ENCODE assay signal across 9 mouse cellular contexts in genomic region chr17:8799914-8800420, GRCm38 (mm10).
DNase-seq lines count a peak whose midpoint lies in the region; ATAC-seq and TF ChIP-seq lines count a peak whose summit lies in the region.
"Had no signal": no experiment of that assay in that cellular context is flagged by ENCODE, and none has a peak within 500 bp of the region (broad histone marks: within the 10 kb centered on the region; RNA-seq: fewer than 3 reads in every experiment).

No protein-coding gene starts in this region.

- no peaks in the 10 kb centered on the region for H3K36me3 ChIP-seq in liver, embryonic 11.5 days (ENCODE audit: control insufficient read depth, insufficient read depth, low read length)
- H3K36me3 ChIP-seq in forebrain, postnatal 0 days (ENCODE audit: insufficient read depth): no peaks in the 10 kb centered on the region
- no peaks in the 10 kb centered on the region for H3K36me3 ChIP-seq in liver, embryonic 12.5 days
- H3K36me3 ChIP-seq: G1E had no signal

- no peak for TF ChIP-seq CTCF in forebrain, postnatal 0 days (IDR thresholded peaks at IDR 0.05; ENCODE audit: low read depth)

- ATAC-seq in liver, embryonic 11.5 days (replicated peaks; ENCODE audit: low FRiP score): no peak
- no peak for ATAC-seq in forebrain, postnatal 0 days
- no peak for ATAC-seq in liver, embryonic 12.5 days

- peak overlapping the region; percentile 78 for H3K4me2 ChIP-seq in liver, embryonic 11.5 days
- H3K4me2 ChIP-seq in forebrain, postnatal 0 days (ENCODE audit: low read depth): peak overlapping the region; percentile 91
- H3K4me2 ChIP-seq in liver, embryonic 12.5 days: peak overlapping the region; percentile 74; the same call in 1 of the 2 replicates

- intact Hi-C loops in left cerebral cortex, postnatal 25 days (cut with DNase I): loop anchor here (5.0 kb wide), 1 partner anchor 178 kb away; no protein-coding TSS in a partner anchor

- no peaks in the 10 kb centered on the region for H3K9me3 ChIP-seq in liver, embryonic 11.5 days (ENCODE audit: control insufficient read depth, low read length)
- H3K9me3 ChIP-seq in forebrain, postnatal 0 days (ENCODE audit: low read length): no peaks in the 10 kb centered on the region
- no peaks in the 10 kb centered on the region for H3K9me3 ChIP-seq in liver, embryonic 12.5 days (replicated peaks)

- DNase-seq in liver, embryonic 11.5 days (ENCODE audit: low spot score): no peak
- DNase-seq in liver: no peak
- DNase-seq in forebrain, postnatal 0 days: peak; percentile 46
- DNase-seq in thymus, postnatal 14 days: peak; percentile 39
- DNase-seq in left cerebral cortex, postnatal 25 days (ENCODE audit: low spot score in 2 of 2): no peak
- no peak for DNase-seq in layer of hippocampus, adult 18-20 months (ENCODE audit: low spot score in 2 of 2)
- no peak for DNase-seq in adrenal gland, postnatal 4 days (ENCODE audit: low spot score in 2 of 2)

- H3K4me1 ChIP-seq in liver, embryonic 11.5 days (replicated peaks; ENCODE audit: control insufficient read depth, insufficient read depth, low read length): peaks cover 5% of the 10 kb centered on the region; the same call in 1 of the 2 replicates
- peaks cover 10% of the 10 kb centered on the region; the same call in 1 of the 2 replicates for H3K4me1 ChIP-seq in forebrain, postnatal 0 days (ENCODE audit: insufficient read depth)
- peaks cover 23% of the 10 kb centered on the region for H3K4me1 ChIP-seq in liver, embryonic 12.5 days

- H3K27me3 ChIP-seq in liver, embryonic 11.5 days (replicated peaks; ENCODE audit: control insufficient read depth, insufficient read depth, low read length): peaks cover 77% of the 10 kb centered on the region
- peaks cover 21% of the 10 kb centered on the region for H3K27me3 ChIP-seq in forebrain, postnatal 0 days (ENCODE audit: insufficient read depth, low read length)
- peaks cover 82% of the 10 kb centered on the region for H3K27me3 ChIP-seq in liver, embryonic 12.5 days (replicated peaks)

- H3K9ac ChIP-seq in liver, embryonic 11.5 days (ENCODE audit: low read depth, low read length): no peak overlapping the region
- H3K9ac ChIP-seq in forebrain, postnatal 0 days: no peak overlapping the region
- H3K9ac ChIP-seq in liver, embryonic 12.5 days: no peak overlapping the region

- peak overlapping the region; percentile 64; the same call in 1 of the 2 replicates for H3K4me3 ChIP-seq in liver, embryonic 11.5 days (ENCODE audit: low read depth, low read length)
- peak overlapping the region; percentile 83 for H3K4me3 ChIP-seq in forebrain, postnatal 0 days (ENCODE audit: low read depth, low read length)
- H3K4me3 ChIP-seq in liver, embryonic 12.5 days: peak overlapping the region; percentile 54; the same call in 1 of the 2 replicates

- WGBS in liver, embryonic 11.5 days: 5% methylated on average over 15 of the region's 15 CpGs
- 2% methylated on average over 15 of the region's 15 CpGs for WGBS in forebrain, postnatal 0 days
- WGBS in liver, embryonic 12.5 days (ENCODE audit: insufficient replicate concordance): 2% methylated on average over 15 of the region's 15 CpGs

- H3K27ac ChIP-seq in liver, embryonic 11.5 days (ENCODE audit: low read depth, low read length): no peak overlapping the region
- no peak overlapping the region for H3K27ac ChIP-seq in forebrain, postnatal 0 days (ENCODE audit: low read depth, low read length)
- H3K27ac ChIP-seq in liver, embryonic 12.5 days: no peak overlapping the region

Comparison
In these comparisons a context has a peak if more than half of its experiments do, and no peak if none do; other contexts are left out.
1. DNase-seq: peak in forebrain, postnatal 0 days (single experiment) and thymus, postnatal 14 days (single experiment); none in liver, embryonic 11.5 days (single experiment), liver (single experiment), left cerebral cortex, postnatal 25 days (0 of 2), layer of hippocampus, adult 18-20 months (0 of 2) and adrenal gland, postnatal 4 days (0 of 2).
2. Peak in every context shown above with its lines, with median percentiles within 50 percentile points of each other: H3K4me2 ChIP-seq and H3K4me3 ChIP-seq.